Mouse (Mus musculus) telencephalon, adult 2 months (tissue): ENCODE measurements around the gene Inhbc.

Experiments
- DNase-seq: peaks from one replicate; pipeline ENCODE4 v3.0.0-alpha.2; 2011; ENCODE audit warnings: low read depth, low spot score

The Inhbc gene

DNA sequence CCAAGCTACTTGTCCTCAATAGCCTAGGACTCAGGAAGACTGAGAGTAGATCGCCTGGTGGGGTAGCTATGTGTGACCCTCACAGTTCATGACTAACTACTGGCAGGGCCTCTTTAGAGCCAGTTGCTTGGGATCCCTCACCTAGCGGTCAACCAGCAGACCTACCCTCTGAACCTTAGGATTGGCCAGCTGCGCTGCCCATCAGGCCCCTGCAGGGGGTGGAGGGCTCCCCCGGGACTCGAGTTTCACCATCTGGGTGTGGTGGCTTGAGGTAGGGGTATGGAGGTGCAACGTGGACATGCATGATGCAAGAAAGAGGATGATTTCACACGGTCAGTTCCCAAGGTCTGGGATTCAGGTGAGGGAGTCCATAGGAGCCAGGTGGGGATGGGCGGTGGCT is 18.5 kb downstream of the Inhbc start:
- DNase-seq, result no peak

DNA sequence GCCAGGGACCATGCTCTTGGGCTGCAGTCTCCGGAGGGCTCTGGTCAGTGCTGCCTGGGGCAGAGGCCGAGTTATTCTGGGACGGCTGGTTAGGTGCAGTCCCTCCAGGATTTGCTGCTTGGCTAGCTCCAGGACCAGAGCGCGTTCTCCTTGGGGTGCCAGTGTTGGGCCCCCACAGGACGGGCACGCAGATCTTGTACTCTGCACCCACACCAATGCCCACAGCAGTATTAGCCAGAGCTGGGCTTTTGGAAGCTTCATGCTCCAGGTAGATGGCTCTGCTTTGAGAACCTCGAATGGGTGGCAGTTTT is 19.0 kb downstream of the Inhbc start:
- no peak for DNase-seq

DNA sequence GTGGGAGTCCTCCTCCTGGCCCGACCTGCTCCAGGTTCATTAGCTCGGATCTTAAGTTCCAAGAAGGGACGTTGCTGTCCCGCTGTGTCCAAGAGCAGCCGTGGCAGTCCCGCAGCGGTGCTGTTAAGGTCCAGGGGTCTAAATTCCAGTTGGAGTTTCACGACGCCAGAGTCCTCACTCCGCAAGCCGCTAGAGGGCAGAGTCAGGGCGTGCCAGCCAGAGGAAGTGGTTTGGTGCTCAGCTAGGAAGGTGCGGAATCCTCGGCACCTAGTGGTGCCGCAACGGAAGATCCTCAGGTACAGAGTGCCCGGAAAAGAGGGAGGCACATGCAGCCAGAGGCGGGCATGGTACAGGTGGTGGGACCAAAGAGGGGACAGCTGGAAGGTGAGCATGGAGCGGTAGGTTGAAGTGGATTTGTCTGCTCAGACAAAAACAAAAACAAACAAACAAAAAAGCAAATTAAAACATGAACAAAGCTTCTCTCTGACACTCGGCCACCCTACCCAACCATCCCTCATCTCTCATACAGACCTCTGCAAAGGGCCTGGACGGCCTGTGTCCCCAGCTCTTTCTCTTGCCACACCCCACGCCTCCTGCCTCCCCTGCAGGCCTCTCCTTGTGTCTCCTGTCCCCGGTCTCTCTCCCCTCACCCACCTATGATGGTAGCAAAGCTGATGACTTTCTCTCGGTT is 19.5 kb downstream of the Inhbc start:
- peak; percentile 50 for DNase-seq

DNA sequence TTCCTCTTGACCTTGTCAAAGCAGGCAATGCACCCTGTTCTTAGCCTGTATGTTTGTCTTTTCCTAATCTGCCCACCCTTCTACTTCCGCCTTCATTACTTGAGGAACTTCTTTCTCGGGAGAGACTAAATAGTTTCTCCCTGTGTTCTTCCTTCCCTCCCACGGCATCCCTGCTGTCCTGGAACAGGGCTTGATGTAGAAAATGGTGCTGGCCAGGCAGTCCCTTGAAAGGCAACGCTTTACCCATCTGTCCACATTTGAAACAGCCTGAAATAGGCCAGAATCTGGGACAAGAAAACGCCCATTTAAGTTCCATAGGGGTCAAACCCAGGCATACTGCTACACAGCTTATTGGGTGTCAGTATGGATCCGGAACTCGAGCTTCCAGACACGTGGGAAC is 20.4 kb downstream of the Inhbc start:
- DNase-seq, result peak; percentile 73

DNA sequence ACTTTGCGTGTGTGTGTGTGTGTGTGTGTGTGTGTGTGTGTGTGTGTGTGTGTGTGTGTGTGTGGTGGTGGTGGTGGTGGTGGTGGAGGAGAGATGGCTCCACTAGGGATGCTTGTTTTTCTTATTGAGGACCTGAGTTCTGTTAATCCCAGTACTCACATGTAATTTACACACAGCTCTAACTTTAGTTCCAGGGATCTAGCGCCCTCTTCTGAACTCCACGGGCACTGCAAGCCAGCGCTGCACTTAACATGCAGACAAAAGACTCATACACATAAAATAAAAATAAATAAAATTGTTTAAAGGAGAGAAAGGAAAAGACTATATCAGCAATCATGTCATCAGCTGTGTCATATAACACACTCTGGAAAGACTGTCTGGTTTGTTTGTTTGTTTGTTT is 21.3 kb downstream of the Inhbc start:
- DNase-seq, result no peak

DNA sequence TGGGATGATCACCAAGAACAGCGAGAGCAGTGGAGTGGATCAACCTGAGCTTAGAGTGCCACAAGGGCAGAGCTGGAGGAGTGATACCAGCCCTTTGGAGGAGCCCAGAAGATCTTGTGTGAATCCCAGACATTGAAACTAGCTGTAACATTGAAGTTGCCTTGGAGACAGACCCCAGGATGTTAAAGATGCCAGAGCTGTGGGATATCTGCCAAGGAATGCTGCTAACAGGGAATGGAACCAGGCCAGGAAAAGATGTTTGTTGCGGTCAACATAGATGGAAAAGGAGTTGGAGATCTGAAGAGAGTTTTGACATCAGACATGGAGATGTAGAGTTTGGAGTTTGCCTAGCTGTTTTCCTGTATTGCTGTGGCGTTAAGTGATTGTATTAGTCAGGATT is 24.1 kb downstream of the Inhbc start:
- no peak for DNase-seq

DNA sequence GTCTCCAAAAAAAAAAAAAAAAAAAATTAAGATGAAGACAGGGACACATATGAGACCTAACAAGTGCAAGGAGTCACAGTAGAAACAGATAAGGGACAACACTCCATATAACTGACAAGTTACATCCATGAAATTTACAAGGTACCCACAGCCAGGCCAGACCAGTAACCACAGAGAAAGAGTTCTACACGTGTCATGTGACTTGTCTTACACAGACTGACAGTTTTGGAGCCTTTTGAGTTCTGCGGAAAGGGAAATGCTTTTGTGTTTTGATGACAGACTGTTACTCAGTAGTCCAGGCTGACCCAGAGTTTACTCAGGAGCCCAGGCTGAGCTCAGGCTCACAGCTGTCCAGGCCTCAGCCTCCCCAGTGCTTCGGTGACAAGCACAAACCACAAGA is 27.2 kb downstream of the Inhbc start:
- no peak for DNase-seq

DNA sequence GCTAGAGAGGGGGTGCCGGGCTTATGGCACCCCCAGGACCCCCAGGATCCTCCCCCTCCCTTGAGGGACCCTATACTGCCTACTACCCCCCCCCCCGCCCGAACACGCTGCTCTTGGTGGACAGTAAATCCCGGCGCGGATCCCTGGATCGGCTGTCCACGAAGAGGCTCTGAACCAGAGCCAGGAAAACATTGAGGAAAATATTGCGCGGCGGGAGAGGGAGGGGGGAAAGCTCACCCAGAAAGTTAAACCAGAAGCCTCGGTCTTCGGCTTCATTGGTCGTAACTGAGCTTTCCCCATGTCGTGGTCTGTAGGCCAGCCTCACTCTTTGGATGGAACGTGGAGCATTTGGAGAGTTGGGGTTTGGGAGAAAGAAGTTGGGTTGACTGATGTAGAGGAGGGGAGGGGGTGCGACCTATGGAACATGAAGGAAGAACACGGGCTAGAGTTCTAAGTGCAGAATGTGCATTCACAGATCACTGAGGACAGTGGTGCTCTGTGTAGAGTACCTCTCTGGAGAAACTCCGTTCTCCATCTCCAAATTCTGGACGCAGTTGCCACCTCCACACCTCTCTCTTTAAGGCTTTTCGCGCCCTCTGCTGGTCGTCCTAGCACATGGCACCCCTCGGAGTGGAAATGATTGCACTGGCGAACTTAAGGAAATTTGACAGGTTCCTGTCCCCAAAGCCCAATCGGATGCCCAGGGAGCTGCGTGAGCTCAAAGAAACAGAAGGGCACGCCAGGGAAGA is 28.2 kb downstream of the Inhbc start, which contains the start of gene Gli1:
Gli1 (minus strand) TSS at position 84 of the 749 bp plus-strand sequence.
- DNase-seq, result peak; percentile 56

DNA sequence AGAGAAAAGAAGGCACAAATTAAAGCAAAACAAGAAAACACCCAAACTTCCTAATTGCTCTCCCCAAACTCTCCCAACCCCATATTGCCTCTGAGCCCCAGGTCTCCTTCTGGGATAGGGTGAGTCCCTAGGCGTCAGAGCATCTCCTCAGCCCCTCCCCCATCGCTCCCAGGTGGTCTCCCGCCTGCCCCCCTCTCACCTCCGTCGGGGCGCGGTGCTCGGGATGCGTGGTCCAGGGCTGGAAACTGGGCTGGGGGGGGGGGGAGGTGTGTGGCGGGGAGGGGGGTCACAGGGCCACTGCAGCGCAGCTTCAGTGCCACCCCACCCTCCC is 28.9 kb downstream of the Inhbc start:
- no peak for DNase-seq

DNA sequence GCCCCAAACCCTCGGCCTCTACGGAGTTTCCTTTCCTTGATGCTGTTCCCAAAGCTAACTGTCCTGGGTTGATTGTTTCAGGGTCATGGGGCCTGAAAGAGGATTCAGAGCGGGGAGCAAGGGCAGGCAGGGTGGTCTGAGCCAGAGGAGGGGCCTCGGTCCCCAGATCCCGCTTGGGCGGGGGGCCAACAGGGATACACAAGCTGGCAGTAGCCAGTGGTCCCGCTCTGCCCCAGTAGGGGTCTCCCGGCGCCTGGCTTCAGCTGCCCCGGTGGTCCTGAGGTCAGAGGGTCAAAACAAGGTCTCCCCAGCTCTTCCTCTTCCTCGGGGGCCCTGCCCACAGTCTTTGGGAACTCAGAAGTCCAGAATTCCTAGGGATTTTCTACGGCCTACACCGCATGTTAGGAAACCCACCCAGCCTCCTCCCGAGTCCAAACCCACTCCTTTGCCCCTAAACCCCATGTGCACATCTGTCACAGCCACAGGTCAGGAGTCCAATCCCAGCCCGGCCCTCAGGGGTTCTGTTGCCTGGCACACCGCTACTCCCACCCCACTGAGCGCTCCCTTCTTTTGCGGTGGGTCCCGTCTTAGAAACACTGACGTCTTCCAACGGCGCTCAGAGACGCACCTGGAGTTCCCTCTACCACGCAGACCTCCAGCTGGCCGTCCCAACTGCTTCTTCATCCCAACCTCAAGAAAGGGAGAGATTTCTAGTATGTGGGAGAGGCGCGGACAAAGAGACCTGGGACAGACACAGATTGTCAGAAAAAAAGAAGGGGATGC is 29.5 kb downstream of the Inhbc start:
- no peak for DNase-seq

DNA sequence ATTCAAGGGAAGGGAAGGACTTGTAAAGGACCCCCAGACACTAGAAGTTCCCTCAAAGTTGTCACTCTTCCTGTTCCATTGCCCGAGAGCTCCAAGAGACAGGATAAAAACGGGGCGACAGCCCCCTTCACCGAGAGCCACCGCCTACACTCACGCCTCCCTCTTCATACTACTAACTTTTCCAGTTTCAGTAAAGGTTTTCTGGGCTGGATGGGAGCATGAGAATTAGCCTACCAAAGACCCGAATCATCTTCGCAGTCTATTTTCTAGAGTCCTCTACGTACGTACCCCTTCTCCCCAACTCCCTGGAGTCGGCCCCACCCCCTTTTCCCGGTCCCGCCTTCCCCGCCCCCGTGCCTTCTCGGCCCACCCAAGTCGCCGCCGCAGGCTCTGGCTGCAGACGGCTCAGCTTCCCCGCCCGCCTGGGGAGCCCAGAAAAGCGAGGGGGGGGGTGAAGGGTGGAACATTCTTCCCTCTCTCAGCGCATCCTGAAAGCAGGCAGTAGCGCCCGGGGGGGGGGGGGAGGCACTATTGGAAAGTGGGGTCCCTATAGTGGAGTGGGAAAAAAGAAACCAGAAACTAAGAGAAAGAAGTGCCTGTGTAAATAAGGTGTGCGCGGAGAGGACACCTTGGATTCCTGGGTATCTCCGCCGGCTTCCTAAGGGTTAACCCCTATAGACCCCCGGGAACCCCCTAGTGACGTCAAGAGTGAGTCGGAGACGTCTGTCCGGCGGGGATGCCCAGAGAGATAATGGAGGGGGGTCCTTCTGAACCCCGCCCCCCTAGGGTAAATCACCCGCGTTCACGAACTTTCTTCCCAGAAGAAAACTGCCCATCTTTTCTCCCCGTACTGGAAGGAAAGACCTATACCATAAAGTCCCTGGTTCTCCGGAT is 30.3 kb downstream of the Inhbc start:
- no peak for DNase-seq

DNA sequence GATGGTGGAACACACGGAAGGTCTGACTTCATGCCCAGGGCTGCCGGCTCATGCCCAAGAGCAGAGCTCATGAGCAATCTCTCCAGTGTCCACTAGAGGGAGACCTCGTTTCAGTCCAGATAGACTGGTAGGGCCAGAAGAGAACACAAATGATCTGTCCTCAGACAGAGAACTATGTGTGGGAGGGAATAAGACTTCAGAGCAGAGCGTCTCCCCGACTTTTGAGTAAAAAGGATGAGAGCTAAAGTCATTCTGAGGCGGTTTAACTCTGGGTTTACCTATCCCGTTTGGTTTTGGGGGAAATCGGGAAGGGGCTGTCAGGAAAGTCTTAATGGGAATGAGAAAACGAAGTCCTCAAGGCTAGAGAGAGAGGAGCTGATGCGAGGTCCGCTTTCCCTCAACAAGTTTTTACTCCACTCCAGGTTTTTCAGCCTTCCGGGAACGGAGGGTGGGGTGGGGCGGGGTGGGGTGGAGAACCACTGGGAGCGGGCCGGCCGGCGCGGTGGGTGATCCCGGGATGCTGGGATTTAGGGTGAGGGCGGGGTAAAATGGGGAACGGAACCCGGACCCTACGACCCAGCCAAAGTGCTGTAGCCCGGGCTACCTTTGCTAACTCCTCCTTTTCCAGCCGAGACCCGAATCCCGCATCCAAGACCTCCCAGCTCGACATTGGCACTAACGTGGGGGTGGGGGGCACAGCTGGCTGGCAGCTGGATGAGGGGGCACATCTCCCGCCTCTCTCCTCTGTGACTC is 31.1 kb downstream of the Inhbc start:
- DNase-seq, result peak; percentile 81

DNA sequence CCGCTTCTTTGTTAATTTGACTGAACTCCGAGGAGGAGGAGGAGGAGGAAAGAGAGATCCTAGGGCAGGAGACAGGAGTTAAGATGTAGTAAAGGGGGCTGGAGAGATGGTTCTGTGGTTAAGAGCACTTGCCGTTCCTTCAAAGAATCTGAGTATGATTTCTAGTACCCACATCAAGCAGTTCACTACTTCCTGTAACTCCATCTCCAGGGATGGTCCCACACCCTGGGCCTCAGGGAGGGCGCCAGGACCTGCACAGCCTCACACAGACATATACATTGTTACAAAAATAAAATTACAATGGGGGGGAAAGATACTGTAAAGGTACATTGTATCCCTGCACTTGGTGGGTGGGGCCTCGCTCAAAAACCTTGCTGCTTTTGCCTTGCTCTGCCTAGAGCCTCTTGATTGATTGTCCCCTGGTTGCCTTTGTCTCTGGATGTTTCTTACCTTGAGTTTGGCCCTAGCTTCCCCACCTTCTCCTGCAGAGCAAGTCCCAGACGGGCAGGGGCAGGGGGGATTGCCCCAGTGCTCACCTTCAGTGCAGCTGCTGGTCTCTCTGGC is 32.6 kb downstream of the Inhbc start:
- DNase-seq, result no peak

DNA sequence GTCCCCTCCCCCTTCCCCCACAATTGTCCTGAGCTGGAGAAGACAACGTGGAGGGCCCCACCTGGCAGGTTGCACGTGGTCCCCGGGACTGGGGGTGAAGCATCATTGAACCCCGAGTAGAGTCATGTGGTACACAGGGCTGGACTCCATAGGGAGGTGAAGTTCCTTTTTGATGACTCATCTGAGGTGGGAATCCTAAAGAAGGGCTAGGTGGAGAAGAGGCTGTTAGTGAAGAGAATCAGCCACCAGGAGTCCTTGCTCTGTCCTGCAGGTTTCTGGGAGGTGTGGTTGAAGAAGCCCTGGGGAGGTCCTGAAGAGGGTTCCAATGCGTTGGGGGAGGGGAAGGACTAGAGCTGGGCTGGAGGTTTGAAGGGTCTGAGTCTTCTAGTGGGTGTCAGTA is 33.3 kb downstream of the Inhbc start:
- no peak for DNase-seq

DNA sequence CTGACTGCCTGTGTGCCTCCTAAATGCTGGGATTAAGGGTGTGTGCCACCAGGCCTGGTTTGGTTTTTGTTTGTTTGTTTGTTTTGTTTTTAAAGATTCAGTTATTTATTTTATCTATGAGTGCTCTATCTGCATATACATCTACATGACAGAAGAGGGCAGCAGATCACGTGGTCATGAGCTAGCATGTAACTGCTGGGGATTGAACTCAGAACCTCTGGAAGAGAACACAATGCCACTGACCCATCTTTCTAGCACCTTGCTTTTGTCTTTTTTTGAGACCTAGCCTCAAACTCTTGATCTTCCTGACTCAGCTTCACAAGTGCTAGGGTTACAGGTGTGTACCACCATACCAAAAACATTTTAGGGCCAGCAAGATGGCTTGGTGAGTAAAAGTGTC is 35.0 kb downstream of the Inhbc start:
- DNase-seq, result no peak

DNA sequence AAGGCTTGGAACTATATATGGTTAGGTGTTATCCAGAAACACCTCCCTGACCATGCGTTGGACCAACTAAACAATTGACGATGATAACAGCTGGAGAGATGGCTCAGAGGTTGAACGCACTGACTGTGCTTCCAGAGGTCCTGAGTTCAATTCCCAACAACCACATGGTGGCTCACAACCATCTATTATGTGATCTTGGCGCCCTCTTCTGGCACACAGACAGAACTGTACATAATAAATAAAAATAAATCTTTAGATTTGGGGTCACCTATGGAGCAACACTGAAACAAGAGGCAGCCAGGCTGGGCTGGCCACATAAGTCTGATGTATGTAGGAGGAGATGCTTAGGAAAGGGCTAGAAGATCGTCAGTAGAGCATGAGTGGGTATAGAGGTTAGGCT is 37.1 kb downstream of the Inhbc start:
- DNase-seq, result no peak

DNA sequence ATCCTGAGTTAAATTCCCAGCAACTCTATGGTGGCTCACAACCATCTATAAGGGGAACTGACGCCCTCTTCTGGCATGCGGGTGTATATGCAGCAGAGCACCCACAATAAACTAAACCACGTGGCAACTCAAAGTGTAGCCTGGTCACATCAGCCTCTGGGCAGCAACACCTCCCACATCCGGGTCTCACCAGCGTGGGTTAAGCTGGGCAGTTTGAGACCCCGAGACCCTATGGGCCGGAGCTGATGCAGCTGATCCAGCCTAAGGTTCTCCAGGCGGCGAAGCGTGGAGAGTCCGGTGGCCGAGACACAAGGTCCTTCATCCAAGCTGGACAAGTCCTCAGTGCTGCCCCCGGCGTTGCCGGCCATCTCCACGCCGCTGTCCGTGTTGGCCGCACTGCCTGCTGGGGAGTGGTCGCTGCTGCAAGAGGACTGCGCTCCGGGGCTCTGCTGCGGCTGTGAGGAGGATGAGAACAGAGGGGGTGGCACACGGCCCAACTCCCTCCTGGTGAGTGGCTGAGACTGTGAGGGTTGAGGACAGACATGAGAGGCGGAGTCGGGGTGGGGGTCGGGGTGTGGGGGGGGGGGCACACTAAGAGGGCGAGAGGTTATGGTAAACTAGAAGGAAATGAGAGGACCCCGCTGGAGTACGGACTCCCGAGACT is 37.9 kb downstream of the Inhbc start:
- no peak for DNase-seq

DNA sequence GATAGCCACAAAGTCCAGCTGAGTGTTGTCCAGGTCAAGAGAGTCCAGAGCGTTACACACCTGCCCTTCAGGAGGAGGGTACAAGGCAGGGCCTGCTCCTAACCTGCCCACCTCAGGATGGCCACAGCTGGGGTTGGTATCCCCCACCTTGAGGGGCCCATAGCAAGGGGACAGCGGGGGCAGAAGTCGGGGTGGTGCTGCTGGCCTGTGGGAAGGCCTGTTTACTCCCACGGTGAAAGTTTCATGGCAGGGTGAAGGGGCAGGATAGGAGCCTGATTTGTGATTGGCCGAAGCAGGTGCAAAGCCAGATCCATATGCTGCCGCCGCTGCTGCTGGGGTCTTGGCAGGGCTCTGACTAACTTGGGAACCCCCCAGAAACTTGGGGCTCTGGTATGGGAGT is 40.0 kb downstream of the Inhbc start:
- no peak for DNase-seq

DNA sequence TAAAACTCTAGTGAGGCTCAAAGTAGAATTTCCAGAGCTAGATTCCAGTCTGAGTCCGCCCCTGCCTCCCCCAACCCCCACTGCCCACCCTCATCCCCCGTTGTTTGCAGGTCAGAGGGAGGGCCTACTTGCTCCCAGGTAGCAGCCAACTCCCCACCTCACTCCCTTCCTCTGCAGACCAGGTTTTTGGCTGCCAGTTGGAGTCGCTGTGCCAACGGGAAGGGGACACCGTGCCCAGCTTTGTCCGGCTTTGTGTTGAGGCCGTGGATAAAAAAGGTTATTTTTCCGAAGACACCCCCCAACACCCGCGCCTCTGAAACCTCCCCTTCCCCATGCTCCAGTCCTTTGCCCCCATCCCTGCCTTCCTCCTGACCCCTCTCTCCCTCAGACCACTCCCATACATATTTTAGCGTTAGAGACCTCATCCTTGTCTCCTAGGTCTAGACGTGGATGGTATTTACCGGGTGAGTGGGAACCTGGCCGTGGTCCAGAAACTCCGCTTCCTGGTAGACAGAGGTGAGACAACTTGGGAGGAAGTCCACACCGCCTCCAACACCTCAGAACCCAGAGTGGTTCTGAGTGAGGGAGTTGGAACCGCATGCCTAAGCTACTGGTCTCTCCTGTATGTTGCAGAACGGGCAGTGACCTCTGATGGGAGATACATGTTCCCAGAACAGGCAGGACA is 42.6 kb downstream of the Inhbc start:
- DNase-seq, result no peak

DNA sequence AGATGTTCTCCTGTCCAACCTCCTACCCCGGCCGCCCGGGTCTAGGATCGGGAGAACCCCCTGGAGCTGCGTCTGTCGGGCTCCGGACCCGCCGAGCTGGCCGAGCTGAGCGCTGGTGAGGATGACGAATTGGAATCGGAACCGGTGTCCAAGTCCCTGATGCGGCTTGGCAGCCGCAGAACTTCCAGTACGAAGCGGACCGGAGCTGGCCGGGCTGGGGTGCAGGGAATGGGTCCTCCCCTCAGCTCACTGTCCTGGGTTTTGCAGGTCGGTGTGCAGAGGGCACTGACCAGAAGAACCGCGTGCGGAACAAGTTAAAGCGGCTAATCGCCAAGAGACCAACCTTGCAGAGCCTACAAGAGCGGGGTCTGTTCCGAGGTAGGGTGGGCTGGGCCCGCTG is 43.4 kb downstream of the Inhbc start:
- DNase-seq, result no peak
